Mouse (Mus musculus): ENCODE results near the gene Gm11937. TPM values are rescaled to one million over a fixed set of nuclear protein-coding genes. Genes with fewer than 3 reads are reported as not detected.

The Gm11937 gene
- not detected for total RNA-seq (2023)

DNA sequence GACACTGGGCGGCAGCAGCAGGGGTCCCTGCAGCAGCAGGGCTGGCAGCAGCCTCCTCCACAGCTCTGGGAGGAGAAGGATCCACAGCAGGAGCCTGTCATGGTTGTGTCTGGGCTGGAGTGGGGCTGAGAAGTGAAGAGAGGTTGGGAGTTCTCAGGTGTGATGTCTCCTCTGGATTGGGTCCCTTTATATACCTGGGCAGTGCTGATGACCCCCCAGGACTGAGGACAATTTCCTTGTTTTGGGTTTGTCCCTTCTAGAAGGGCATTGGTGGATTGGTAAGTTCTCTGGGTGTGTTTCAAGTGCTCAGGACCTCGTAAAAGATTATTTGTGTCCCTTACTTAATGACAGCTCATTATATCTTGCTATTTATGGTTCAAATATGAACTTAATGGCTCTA is at the start of gene Gm11937:
Gm11937 (minus strand) TSS at position 101 of the 400 bp plus-strand sequence.

DNA sequence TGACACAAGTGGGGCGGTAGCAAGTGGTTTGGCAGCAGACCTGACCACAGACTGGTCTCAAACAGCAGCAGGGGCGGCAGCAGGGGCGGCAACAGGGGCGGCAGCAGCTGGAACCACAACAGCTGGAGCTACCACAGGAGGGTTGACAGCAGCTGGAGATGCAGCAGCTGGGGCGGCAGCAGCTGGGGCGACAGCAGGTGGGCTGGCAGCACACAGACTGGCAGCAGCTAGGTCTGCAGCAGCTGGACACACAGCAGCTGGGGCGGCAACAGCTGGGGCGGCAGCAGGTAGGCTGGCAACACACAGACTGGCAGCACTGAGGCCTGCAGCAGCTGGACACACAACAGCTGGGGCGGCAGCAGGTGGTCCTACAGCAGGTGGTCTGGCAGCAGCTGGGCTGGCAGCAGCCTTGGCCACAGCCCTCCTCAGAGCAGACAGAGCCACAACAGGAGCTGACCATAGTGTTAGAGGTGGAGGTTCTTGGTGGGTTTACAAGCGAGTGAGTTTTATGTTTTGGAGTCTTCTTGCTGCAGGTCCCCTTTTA is 48.5 kb upstream of the Gm11937 start, which contains the start of gene Gm11563:
Gm11563 (minus strand) TSS at position 494 of the 544 bp plus-strand sequence.

DNA sequence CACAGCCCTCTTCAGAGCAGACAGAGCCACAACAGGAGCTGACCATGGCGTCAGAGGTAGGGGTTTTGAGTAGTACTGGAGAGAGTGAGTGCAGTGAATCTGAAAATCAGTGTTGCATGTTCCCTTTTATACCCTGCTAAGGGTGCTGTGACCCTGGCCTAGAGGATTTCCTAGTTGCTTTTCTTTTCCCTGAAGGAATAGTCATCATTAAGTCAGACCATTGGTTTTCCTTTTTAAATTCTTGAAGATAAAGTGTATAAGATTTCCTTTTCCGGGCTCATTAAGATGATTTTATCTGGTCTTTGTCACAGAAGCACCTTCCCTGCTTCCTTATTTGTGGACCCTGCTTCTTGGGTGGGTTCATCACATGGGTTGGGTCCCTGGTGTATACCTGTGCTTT is 40.1 kb upstream of the Gm11937 start, which contains the start of gene Gm11555:
Gm11555 (minus strand) TSS at position 101 of the 400 bp plus-strand sequence.

DNA sequence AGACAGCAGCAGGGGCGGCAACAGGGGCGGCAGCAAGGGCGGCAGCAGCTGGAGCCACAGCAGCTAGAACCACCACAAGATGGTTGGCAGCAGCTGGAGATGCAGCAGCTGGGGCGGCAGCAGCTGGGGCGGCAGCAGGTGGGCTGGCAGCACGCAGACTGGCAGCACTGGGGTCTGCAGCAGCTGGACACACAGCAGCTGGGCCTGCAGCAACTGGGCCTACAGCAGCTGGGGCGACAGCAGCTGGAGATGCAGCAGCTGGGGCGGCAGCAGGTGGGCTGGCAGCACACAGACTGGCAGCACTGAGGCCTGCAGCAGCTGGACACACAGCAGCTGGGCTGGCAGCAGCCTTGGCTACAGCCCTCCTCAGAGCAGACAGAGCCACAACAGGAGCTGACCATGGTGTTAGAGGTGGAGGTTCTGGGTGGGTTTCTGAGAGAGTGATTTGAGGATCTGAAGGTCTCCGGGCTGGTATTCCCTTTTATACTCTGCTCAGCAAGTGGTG is 33.7 kb upstream of the Gm11937 start, which contains the start of gene Krtap4-7:
Krtap4-7 (minus strand) TSS at position 455 of the 505 bp plus-strand sequence.

DNA sequence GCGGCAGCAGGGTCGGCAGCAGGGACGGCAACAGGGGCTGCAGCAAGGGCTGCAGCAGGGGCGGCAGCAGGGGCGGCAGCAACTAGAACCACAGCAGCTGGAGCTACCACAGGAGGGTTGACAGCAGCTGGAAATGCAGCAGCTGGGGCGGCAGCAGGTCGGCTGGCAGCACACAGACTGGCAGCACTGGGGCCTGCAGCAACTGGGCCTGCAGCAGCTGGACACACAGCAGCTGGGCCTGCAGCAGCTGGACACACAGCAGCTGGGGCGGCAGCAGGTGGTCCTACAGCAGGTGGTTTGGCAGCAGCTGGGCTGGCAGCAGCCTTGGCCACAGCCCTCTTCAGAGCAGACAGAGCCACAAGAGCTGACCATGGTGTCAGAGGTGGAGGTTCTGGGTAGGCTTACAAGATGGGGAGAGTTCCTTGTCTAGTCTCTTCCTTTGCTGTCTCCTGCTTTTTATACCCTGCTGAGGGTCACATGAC is 24.7 kb upstream of the Gm11937 start, which contains the start of gene Krtap4-2:
Krtap4-2 (minus strand) TSS at position 432 of the 482 bp plus-strand sequence.

DNA sequence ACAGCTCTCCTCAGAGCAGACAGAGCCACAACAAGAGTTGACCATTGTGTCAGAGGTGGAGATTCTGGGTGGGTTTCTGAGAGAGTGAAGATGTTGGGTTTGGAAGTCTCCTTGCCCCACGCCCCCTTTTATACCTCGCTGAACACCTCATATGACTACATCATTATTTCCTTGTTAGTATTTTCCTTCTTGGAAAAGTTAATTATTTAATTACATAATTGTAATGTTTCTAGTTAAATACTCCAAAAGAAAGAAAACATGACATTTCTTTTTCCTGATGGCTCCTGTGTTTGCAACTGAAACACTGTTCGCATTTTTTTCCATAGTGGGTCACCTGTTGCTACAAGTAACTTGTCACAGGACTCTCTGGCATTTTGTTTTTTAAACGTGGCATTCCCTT is 18.1 kb upstream of the Gm11937 start, which contains the start of gene Krtap4-1:
Krtap4-1 (minus strand) TSS at position 101 of the 400 bp plus-strand sequence.

DNA sequence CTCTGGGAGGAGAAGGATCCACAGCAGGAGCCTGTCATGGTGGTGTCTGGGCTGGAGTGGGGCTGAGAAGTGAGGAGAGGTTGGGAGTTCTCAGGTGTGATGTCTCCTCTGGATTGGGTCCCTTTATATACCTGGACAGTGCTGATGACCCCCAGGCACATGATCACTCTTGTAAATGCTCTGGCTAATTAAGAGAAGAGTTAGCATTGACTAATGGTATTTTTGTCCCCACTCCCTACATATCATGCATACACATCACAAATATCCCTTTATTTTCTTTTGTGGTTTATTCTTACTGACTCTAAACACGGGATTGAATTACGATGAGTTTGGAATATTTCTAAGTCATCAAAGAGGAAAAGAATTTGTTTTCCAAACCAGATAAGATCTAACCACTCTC is 10.3 kb upstream of the Gm11937 start, which contains the start of gene Gm11562:
Gm11562 (minus strand) TSS at position 101 of the 400 bp plus-strand sequence.

DNA sequence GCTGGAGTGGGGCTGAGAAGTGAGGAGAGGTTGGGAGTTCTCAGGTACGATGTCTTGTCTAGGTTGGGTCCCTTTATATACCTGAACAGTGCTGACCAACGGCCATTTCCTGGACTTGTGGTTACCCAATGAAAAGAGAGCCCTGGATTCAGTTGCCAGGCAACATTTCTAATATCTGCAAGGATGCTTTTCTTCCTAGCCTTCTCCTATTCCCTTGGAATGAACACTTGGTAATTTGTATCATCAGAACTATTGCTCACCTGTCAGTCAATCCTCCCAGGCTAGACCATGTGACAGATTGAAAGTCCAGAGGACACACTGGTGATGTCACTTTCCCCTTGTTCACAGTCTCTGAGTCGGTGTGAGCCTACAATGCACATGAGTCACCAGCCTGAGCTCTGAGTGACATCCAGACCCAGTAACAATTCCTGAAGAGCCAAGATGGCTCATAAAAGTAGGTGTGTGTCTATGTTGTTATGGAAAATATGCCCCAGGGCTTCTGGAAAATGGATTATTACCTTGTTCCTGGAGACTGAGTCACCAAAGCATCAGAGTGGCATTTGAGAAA is 4.9 kb upstream of the Gm11937 start, which contains the start of gene Krtap2-4:
Krtap2-4 (minus strand) TSS at position 51 of the 568 bp plus-strand sequence.

DNA sequence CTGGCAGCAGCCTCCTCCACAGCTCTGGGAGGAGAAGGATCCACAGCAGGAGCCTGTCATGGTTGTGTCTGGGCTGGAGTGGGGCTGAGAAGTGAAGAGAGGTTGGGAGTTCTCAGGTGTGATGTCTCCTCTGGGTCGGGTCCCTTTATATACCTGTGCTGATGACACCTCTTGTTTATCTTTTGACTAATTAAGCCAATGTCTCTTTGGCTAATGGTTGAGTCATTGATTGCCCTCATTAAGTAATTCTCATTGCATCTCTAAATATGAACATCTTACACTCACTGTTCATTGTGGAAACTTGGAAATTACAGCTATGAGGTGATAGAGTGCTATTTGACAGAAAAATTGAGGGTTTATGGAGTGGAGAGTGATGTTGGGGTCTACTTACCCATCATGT is 6.8 kb downstream of the Gm11937 start, which contains the start of gene Gm11938:
Gm11938 (minus strand) TSS at position 101 of the 400 bp plus-strand sequence.

DNA sequence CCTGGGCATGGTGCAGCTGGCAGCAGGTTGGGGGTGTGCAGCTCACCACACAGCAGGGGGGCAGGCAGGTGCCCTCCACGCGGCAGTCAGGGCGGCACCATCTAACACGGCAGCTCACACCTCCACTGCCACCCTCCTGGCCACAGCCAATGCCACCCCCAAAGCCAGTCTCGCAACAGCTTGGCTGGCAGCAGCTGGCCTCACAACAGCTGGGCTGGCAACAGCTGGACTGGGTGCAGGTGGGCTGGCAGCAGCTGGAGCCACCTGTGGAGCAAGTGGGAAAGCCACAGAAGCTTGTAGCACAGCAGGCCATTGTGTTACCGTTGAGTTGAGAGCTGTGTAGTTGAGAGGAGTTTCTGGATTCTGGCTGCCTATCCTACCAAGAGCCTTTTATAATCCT is 12.2 kb downstream of the Gm11937 start, which contains the start of gene Krtap9-3:
Krtap9-3 (minus strand) TSS at position 364 of the 400 bp plus-strand sequence.

DNA sequence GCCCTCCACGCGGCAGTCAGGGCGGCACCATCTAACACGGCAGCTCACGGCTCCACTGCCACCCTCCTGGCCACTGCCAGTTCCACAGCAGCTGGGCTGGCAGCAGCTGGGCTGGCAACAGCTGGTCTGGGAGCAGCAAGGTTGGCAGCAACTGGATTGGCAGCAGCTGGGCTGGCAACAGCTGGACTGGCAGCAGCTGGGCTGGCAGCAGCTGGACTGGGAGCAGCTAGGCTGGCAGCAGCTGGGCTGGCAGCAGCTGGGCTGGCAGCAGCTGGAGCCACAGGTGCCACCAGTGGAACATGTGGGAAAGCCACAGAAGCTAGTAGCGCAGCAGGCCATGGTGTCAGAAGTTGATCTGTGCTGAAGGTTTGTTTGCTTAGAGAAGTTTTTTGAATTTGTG is 19.0 kb downstream of the Gm11937 start, which contains the start of gene Krtap1-3:
Krtap1-3 (minus strand) TSS at position 359 of the 400 bp plus-strand sequence.

DNA sequence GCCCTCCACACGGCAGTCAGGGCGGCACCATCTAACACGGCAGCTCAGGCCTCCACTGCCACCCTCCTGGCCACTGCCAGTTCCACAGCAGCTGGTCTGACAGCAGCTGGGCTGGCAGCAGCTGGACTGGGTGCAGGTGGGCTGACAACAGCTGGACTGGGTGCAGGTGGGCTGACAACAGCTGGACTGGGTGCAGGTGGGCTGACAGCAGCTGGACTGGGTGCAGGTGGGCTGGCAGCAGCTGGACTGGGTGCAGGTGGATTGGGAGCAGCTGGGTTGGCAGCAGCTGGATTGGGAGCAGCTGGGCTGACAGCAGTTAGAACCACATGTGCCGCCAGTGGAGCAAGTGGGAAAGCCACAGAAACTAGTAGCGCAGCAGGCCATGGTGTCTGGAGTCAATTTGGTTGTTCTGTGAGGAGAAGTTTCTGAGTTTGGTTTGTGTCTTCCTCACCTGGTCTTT is 26.7 kb downstream of the Gm11937 start, which contains the start of gene Krtap1-4:
Krtap1-4 (minus strand) TSS at position 410 of the 460 bp plus-strand sequence.

DNA sequence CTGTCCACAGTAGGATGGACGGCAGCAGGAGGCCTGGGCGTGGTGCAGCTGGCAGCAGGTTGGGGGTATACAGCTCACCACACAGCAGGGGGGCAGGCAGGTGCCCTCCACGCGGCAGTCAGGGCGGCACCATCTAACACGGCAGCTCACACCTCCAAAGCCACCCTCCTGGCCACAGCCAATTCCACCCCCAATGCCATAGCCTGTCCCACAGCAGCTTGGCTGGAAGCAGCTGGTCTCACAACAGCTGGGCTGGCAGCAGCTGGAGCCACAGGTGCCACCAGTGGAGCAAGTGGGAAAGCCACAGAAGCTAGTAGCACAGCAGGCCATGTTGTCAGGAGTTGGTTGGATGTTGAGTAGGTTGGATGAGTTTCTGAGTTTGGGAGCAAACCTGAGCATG is 29.4 kb downstream of the Gm11937 start, which contains the start of gene Krtap1-5:
Krtap1-5 (minus strand) TSS at position 381 of the 400 bp plus-strand sequence.

DNA sequence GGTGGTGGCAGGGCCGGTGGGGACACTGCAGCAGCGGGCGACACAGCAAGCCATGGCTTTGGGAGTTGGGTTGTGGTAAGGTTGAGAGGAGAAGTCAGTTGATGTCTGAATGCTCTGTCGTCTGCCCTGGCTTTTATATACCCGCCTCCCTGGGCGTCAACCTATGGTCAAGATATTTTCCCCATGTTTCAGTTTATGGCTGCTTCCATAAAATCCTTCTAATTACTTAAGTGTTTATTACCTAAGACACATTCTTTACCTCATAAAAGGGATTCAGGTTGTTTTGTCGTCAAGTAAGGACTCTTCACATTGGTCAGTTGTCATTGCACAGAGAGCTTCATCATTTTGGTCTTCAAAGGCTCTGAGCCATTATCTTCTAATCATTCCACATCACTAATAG is 43.5 kb downstream of the Gm11937 start, which contains the start of gene Krtap3-1:
Krtap3-1 (minus strand) TSS at position 101 of the 400 bp plus-strand sequence.

Other genes with a start within 250 kb of the Gm11937 start
- not detected for gene Krt28, start 235.3 kb downstream of the Gm11937 start, total RNA-seq (2023)
- 1 to 10 TPM in 1 of 2 experiments, not detected in 1; 2.0 TPM for gene Krt10, start 220.8 kb downstream of the Gm11937 start, total RNA-seq (2023)
- gene Krt12, start 187.9 kb downstream of the Gm11937 start, total RNA-seq (2023), result not detected
- gene Krt20, start 172.0 kb downstream of the Gm11937 start, total RNA-seq (2023), result not detected
- gene Krt23, start 117.1 kb downstream of the Gm11937 start, total RNA-seq (2023), result not detected
- not detected for gene Krt39, start 88.9 kb downstream of the Gm11937 start, total RNA-seq (2023)
- gene Krt40, start 67.0 kb downstream of the Gm11937 start, total RNA-seq (2023), result not detected
- gene Krtap3-3, start 59.3 kb downstream of the Gm11937 start, total RNA-seq (2023), result not detected
- gene Krtap3-2, start 53.3 kb downstream of the Gm11937 start, total RNA-seq (2023), result not detected
- gene Gm11939, start 50.7 kb downstream of the Gm11937 start, total RNA-seq (2023), result not detected
- not detected for gene Krtap3-1, start 43.6 kb downstream of the Gm11937 start, total RNA-seq (2023)
- not detected for gene Krtap1-5, start 29.2 kb downstream of the Gm11937 start, total RNA-seq (2023)
- gene Krtap1-4, start 26.5 kb downstream of the Gm11937 start, total RNA-seq (2023), result not detected
- not detected for gene Krtap1-3, start 18.9 kb downstream of the Gm11937 start, total RNA-seq (2023)
- not detected for gene Krtap9-3, start 12.1 kb downstream of the Gm11937 start, total RNA-seq (2023)
- not detected for gene Gm11938, start 6.9 kb downstream of the Gm11937 start, total RNA-seq (2023)
- not detected for gene Krtap2-4, start 4.7 kb upstream of the Gm11937 start, total RNA-seq (2023)
- not detected for gene Gm11562, start 10.2 kb upstream of the Gm11937 start, total RNA-seq (2023)
- not detected for gene Krtap4-1, start 18.0 kb upstream of the Gm11937 start, total RNA-seq (2023)
- gene Krtap4-2, start 24.9 kb upstream of the Gm11937 start, total RNA-seq (2023), result not detected
- not detected for gene Krtap4-7, start 33.9 kb upstream of the Gm11937 start, total RNA-seq (2023)
- not detected for gene Gm11555, start 40.0 kb upstream of the Gm11937 start, total RNA-seq (2023)
- gene Gm11563, start 48.8 kb upstream of the Gm11937 start, total RNA-seq (2023), result not detected
- gene Krtap4-6, start 55.8 kb upstream of the Gm11937 start, total RNA-seq (2023), result not detected
- gene Gm14190, start 80.6 kb upstream of the Gm11937 start, total RNA-seq (2023), result not detected
- not detected for gene Gm14180, start 124.1 kb upstream of the Gm11937 start, total RNA-seq (2023)
- gene Gm11595, start 162.7 kb upstream of the Gm11937 start, total RNA-seq (2023), result not detected
- gene Krtap4-8, start 170.5 kb upstream of the Gm11937 start, total RNA-seq (2023), result not detected
- gene Krtap4-9, start 175.0 kb upstream of the Gm11937 start, total RNA-seq (2023), result not detected
- gene Gm11596, start 183.3 kb upstream of the Gm11937 start, total RNA-seq (2023), result not detected
- gene Gm11569, start 188.7 kb upstream of the Gm11937 start, total RNA-seq (2023), result not detected
- not detected for gene Gm11554, start 194.3 kb upstream of the Gm11937 start, total RNA-seq (2023)
- gene Krtap4-13, start 199.7 kb upstream of the Gm11937 start, total RNA-seq (2023), result not detected
- gene Gm11564, start 205.5 kb upstream of the Gm11937 start, total RNA-seq (2023), result not detected
- not detected for gene 2300003K06Rik, start 227.9 kb upstream of the Gm11937 start, total RNA-seq (2023)
- not detected for gene Krtap4-16, start 241.4 kb upstream of the Gm11937 start, total RNA-seq (2023)
- gene Gm11568, start 247.7 kb upstream of the Gm11937 start, total RNA-seq (2023), result not detected

Data from monocyte, adult 59 days (primary cell).